Mouse (Mus musculus) 3134 (cell line): ENCODE data around the gene Atp8a1.
"Not testable (repeated sequence)": the region's sequence is repeated elsewhere in the genome, so short reads cannot be mapped to it uniquely, and the experiment has no call there.

Experiments used
- DNase-seq: peaks from one replicate; pipeline ENCODE4 v3.0.0-alpha.2; 2011; ENCODE audit warnings: low spot score; ENCODE audit not compliant: insufficient read length; ENCODE audit errors: extremely low read depth

Gene Atp8a1

DNA sequence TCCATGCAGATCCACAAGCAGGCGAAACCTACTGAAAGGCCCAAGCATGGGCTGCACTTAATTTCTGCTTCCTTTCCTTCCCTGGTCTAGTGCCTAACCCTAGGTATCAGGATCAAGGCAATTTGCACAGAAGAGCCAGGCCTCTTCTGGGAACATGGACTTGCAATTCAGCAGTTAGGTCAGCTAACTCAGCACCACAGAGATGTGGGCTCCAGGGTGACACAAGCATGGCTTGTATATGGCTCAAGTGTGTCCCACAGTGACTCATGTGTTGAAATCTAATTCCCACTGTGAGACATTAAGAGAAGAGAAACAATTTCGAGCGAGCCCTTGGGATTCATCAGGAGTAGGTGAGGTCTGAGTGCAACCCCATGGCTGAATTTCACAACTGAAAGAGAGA, 18.9 kb downstream of the Atp8a1 start:
- DNase-seq = no peak

DNA sequence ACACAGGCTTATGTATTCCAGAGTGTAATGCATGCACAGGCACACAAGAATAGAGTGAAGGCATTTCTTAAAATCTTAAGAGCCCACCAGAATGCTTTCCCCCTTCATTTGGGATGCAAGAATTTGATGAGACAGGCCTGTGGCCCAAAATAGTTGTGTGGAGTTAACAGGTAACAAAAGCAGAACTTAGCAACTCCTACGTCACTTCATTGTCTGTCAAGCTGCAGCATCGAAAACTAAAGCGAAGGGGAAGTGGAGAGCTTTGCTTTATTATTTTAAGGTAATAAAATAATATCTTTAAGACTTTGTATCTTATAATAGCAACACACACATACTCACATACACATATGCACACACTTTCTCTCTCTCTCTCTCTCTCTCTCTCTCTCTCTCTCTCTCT, 20.3 kb downstream of the Atp8a1 start:
- no peak for DNase-seq

DNA sequence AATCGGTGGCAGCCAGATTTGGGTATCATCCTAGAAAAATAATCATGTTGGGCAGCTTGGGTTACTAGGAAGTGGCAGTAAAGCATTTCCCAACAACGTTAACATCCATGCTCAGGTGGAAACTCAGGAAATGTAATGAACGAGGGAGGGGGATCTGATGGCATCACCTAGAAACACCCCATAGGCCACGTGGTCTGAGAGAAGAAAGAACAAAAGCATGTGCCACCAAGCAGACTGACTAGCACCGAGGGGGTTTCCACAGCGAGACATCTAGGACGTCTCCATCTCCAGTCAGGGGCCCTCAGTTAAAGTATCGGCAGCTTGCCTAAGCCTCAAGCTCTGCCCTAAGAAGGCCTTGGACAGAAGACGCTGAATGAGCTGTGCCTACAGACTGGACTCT, 21.0 kb downstream of the Atp8a1 start:
- no peak for DNase-seq

DNA sequence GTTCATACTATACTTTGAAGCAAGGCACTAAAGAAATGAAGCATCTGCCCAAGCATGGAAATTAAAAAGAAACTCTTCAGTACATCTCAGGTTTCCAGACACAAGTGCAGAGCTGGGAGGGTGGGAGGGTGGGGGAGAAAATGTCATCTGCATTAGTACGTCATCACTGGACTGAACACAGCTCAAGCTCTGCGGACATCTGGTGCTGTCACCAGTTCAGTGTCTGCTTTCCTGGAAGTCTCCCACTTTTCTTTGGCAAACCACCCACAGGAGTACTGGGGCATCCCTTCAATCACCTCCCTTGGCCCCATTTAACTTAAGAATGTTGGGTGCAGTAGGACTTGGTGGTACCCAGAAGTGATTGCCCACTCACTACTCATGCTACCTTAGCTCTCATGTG, 22.6 kb downstream of the Atp8a1 start:
- no peak for DNase-seq

DNA sequence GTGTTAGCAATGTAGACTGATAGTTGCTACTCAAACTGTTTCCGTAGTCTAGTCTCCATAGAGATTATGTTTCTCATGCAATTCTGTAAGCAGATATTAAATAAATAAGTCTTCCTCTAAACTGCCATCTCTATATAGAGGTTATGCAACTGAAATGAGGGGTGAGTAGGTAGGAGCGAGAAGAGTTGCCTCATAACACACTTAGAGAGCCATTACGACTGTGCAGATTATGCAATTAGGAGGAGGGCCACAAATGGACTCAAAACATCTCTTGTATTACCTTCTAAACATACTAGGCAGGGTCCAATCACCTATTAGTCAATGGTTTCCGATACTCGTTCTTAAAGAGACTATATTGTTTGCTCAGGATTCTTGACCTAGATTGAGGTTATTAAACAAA, 23.5 kb downstream of the Atp8a1 start:
- DNase-seq = no peak

DNA sequence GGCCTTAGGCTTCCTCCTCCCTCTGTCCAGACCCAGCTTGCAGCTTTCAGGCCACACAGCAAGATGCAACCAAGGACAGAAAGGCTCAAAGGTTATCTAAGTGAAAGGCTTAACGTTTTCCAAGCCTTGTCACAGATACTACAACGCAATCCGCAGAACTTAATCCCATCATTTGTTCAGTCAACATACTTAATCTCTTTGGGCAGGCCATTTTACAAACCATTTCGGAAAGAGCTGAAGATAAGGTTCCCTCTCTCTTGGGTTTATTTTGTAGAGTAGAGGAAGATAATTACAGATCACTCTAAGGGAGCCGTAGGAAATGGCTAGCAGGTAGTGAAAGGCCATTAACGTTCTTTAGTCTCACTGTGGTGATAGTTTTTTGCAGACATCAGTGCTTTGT, 24.6 kb downstream of the Atp8a1 start:
- DNase-seq = no peak

DNA sequence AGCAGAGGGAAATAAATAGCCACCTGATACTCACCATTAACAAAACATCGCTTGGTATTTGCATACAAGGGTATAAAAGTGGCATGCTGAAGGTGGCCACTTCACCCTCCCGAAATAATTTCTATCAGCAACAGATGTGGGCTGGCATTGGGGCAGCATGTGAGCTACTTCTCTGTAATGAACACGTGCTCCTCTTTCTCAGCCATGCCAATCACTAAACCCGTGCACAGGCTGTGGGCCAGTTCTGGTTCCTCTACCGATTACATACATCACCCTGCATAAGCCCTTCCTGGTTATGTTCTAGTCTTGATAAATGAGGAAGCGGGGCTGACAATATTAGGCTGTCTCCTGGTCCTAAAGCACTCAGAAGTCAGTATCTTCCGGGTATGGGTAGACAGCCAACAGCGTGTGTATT, 25.2 kb downstream of the Atp8a1 start:
- DNase-seq = no peak

DNA sequence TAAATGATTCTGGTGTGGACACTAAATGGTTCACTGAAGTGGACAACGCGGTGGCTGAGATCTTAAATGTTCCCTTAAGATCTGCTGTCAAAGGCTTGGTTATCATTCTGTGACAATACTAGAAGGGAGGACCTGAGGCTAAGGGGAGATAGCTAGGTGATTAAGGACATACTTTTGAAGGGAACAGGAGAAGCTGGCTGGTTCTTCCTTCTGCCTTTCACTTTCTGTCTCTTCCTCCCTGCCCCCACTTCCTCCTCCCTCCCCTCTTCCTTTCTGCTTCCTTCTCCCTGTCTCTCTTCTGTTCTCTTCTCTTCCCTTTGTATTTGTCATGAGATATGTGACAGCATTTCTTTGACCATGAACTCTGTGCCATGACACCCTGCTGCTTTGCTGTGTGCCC, 26.0 kb downstream of the Atp8a1 start:
- DNase-seq = no peak

DNA sequence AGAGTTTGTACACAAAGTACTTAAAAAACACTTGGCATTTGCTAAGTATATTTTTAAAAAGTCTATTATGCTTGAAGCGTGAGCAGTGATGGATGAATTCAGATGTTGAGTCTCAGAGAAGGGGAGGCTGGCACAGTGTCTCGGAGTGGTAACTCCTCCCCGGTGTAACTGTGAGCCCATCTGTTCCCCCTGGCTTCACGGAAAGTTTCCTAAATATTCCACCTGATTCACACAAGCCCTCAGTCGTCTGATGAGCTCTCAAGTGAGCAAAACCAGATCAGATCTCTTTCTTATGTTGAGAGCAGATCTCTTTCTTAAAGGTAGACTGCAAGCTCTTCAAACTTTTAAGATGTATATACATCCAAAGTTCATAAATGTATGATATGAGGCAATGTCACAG, 27.8 kb downstream of the Atp8a1 start:
- no peak for DNase-seq

DNA sequence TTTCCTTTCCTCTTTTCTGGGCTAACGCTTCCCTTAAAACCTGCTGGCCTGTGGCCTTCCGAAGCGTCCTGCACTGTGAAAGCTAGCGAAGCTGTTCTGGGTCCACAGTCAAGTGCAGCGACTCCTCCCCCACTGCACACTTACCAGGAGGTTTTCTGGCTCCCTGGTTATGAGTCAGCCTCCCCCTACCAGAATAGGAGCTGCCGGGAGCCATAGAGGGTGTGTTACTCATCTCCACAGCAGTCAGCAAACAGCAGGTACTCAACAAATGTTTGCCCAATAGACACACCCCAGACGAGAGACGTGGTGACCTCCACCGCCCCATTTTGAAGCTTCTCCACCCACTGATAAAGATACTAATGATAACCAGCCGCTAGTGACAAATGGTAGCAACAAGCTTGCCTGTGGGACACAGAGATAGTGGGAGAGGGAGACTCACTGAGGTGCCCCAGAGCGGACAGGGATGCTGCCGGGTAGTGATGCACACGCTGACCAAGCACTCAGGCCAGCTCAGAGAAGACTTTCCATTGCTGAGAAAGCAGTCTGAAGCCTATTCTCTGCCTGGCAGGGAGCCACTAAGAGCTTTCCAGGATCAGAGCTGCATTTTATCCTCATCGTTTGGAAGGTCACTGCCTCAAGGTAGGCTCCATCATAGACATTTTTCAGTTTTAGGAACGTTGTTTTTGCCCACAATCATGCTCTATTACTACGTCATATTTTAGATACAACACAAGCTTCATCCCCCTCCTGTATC, 31.5 kb downstream of the Atp8a1 start:
- no peak for DNase-seq

DNA sequence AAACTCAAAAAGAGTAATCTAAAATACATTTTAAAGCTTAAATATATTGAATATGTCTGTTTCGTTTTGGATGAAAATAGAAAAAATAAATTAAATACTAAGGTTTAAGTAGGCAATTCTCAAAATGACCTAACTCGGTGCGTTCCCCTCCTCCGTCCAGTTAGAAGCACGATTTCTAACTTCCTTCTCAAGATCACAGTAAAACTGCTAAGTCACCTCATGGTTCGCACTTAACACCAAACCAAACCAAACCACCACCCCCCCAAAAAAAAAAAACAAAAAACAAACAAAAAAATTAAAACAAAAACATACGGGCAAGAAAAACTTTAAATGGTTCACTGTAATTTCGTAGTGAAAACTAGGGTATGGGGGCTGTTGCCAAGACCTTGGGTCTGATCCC, 32.2 kb downstream of the Atp8a1 start:
- DNase-seq = not testable (repeated sequence)

DNA sequence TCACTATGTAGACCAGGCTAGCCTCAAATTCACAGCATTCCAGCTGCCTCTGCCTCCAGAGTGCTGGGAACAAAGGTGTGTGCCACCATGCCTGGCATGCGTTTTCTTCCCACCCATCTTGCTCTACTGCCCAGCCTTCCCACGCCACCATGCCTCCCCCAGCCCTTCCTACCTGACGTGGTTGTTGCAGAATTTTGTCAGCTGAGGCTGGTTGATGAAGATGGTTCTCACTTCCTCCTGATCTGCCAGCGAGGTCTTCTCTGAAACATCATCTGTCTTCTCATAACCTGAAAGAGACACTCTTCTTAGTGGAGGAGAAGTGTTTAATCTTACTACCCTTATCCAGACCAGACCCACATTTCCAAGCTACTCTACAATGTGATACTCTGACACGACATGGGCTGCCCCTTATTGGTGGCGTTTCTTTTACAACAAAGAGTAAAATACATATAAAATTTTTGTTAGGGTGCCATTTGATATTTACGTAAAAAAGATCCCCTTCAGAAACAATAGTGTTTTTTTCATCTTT, 32.7 kb downstream of the Atp8a1 start:
- no peak for DNase-seq

DNA sequence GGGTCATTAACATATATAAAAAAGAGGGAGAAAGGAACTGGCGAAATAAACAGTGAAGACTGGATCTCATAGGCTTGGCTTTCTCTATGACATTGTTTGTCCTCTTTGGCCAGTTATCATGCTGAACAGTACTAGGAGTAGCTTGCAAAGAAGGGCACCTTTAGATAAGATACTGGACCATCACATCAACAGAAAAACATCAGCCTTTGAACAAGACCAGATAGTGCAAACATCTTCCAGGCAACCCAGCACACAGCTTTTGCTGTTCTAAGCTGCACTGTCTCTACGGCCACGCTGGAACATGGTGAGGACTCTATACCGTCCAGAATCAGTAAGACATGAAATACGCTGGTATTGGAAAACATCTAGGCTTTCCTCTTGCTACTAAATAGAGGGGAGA, 33.9 kb downstream of the Atp8a1 start:
- no peak for DNase-seq

DNA sequence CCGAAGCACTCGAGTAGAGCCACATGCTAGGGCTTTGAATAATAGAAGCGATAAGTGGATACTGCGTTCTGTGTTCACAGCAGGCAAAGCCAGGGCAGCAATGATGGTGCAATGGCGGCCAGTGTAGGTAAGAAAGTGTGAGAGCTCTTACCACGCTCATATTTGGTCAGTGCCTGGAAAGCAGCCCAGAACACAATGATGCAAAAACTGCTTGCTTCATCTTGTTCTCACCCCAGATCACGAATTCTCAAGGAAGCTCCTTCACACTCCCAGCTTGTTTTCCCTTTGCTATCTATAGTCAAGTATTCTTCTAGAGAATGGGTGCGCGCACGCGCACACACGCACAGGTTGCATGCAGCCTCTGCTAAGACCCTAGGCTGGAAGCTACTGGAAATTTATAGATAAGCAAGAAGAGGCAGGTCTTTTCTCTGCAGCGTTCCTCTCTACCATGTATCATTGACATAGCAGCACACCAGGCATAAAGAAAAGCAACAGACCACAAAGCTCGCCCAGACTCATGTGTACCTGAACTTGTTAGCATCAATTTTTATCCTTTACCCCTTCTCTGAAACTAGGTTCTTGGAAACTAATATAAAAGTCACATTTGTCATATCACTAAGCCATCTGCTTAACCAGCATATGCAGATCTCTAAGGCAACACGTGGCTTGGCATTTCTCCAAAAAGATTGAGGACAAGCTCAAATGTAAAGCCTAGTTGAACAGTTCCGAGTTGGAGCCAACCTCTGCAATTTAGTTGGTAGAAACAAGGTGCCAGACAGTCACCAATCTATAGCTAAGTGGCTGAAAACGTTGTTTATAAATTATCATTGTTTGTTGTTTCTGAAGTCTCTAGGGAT, 44.8 kb downstream of the Atp8a1 start:
- no peak for DNase-seq

DNA sequence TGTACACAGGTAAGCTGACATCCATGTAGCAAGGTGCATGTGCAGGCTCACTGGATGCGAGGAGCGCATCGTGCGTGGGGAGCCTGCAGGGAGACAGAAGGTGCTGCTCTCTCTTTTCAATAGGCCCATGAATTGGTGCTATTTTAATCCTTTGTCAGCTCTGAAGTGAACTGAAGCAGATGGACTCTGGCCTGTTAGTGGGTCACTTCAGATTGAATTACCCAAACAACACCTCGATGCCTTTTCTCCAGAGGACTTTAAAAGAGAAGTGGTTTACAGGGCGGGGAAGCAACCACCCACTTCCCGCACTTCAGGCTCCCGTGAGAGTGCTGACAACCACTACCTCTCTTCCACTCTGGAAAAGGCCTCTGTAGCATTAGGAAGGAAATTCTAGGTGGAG, 46.4 kb downstream of the Atp8a1 start:
- DNase-seq = no peak

DNA sequence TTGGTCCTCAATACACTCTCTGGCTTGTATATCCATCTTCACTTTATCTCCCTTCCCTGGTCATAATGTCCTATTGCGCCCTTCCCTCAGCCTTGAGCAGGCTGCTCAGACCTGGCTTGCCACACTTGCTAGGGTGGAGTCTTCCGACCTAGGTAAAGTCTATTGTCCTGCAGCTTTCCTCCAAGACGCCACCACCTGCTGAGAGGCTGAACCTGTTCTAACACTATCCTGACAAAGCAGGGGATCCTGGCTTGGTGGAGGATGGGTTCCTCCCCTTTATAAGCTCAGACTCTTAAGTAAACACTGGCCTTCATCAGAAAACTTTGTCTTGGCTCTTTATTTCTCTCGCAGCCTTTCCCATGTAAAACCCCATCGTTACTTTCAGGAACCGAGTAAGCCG, 47.4 kb downstream of the Atp8a1 start:
- no peak for DNase-seq

DNA sequence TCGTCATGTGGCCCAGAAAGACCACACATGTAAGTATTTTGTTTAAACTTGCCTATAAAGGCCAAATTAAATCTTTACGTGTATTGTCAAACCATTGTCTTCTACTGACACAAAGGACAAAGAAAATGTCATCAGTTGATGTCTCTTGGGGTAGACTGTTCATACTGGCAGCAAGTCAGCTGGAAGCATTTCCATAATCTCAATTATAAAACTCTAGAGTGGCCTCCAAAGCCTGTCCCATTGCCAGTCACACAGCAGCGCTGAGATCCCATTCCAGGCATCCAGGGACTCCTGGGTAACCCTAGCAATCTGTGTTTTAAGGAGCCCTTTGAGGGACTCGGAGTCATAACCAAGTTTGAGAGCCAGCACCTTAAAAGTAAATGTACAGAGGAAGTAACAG, 48.9 kb downstream of the Atp8a1 start:
- no peak for DNase-seq

DNA sequence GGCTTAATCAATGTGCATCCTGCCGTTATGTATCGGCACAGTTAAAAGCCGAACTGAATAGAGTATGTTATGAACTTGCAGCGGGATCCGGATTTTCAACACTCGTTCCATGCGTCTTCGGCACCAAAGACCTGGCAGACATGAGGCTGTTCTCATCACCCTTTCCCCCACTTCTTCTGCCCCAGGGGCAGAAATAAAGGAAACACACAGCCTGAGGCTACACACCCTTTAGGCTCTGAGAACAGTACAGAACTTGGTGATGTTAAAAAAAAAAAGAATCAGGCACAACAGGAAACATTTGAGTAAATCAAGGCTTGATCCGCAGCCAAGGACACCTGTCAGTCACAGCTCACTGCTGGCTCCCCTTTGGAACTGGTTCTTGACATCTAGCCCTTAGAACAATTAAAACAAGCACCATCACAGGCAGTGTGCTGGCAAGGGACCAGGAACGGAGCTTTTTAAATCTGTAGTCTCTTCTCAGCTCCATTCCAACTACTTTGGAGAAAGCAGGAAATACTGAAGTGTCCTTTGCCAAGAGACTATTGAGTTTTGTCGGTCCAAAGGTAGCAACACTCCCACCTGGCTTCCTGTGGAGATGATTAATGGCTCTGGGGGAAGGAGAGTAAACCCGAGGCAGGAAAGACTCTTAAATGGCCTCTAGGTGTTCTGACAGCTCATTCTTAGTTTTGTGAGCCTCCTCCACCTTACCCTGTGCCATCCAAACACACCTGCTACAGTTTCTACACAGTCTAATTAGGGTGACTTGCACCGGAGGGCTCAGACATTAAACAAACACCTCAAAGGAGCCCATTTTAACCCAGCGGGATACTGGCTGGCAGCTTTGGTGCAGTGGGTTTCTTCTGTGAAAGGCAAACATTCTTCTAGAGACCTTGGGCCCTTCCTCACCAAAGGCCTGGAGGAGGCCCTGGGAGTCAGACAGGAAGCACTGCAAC, 50.0 kb downstream of the Atp8a1 start:
- no peak for DNase-seq

DNA sequence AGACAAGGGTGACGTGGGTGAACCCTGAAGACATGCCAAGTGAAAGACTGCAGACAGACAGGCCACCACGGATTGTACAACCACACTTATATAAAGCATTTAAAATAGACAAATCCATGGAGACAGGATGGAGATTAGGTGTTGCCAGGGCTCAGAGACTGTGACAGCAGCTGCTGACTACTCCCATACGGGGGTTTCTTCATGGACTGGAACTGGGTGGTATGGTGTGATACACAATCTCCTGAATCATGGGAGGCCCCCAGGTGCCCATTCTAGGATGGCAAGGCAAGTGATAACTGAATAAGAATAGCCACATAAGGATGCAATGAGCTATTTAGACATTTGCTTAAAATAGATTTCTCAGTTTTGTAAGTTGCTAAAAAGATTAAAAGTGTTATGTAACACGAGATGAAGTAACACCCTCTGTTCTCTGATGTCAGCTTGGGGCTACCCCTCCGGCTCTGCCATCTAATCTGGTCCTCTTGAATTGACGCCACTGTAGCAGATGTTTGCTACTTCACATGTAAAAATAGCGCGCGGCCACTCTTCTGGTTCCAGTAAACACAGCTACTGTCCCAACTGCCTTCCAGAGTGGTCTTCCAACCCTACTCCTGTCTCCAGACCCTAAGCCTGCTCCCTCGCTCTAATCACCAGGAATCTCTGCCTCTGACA, 53.0 kb downstream of the Atp8a1 start:
- DNase-seq = no peak

DNA sequence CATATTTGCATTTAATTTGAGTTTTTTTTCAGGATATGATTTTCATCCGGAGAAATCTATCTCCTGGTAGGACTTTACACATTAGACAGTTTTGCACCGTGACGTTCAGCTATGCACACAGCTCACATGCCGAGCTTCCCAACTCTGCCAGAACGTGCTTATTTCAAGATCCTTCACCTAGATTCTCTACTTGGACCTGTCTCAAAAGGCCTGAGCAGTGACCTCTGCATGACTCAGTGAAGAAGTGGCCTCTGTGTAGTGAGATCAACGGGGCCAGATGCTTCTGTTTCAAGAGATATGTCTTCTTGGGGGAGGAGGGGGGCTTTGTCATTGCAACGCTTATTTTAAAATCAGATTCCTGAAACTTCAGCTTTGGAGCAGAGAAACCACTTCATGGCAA, 64.5 kb downstream of the Atp8a1 start:
- DNase-seq = no peak
